Mouse (Mus musculus) colon, adult 2 months (tissue): ENCODE measurements around the gene Ces1a. TPM values are rescaled to one million over a fixed set of nuclear protein-coding genes. Genes with fewer than 3 reads are reported as not detected.

Experiments
- polyA plus RNA-seq: library from polyadenylated mRNA; depleted of rRNA; stranded (reverse); fragments of >200 nt; gene quantifications from 2 replicates; pipeline ENCODE4 v1.2.3, GENCODE M21; 2012; rRNA removed

Ces1a gene
- polyA plus RNA-seq: not detected in 2 replicates

DNA sequence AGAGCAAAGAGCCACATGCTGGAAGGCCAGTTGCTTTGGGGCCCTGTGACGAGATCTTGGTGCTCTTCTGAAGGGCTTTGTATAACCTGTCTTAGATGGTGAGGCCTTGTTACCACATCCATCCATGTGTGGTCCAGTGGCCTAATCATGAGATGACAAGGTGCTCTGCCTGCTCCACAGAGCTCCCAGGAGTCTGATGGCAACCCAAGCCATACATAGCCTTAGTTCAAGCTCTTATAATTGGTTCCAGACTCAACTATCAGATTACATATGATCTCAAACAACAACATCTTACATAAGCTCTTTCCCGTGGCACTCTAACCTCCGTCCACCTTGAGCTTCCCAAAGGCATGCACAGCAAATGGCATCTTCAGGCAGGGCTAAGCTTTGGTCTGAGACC lies at the start of gene Ces1a:
TSS of gene Ces1a (minus strand) at position 101 of the 400 bp plus-strand sequence.

DNA sequence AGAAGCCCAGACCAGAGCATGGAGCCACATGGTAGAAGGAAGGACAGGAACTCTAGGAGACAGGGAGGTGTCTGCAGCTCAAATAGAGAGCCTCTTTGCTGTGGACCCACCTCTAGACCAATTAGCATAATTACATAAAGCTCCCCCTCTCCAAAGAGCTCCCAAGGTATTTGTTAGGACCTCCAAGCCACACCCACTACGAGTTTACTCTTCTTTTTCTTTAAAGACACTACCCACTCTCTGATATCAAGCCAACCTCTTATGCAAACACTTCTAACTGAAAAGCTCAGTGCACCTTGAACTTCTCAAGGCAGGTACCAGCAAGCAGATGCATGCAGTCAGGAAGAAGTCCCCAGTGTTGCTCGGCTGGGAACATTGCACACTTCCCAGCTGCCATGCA lies 31.9 kb upstream of the Ces1a start, which contains the start of gene Ces1b:
TSS of gene Ces1b (minus strand) at position 131 of the 400 bp plus-strand sequence.

Other genes with a start within 250 kb of the Ces1a start
- 104 and 127 TPM in 2 replicates for gene Mmp2, start 220.9 kb downstream of the Ces1a start, polyA plus RNA-seq
- gene Lpcat2, start 192.9 kb downstream of the Ces1a start, polyA plus RNA-seq: 9.4 and 9.6 TPM in 2 replicates
- gene Capns2, start 146.8 kb downstream of the Ces1a start, polyA plus RNA-seq: 0.27 and 0.38 TPM in 2 replicates
- 0.02 TPM in 1 of 2 replicates, not detected in the other for gene Slc6a2, start 88.1 kb downstream of the Ces1a start, polyA plus RNA-seq
- gene Ces1b, start 31.8 kb upstream of the Ces1a start, polyA plus RNA-seq: 0.05 and 0.08 TPM in 2 replicates
- gene Ces1c, start 83.1 kb upstream of the Ces1a start, polyA plus RNA-seq: 0.23 and 0.39 TPM in 2 replicates
- 20.5 and 22.6 TPM in 2 replicates for gene Ces1d, start 149.6 kb upstream of the Ces1a start, polyA plus RNA-seq
- gene Ces1e, start 181.4 kb upstream of the Ces1a start, polyA plus RNA-seq: 4.8 and 5.4 TPM in 2 replicates
- 11.1 and 16.6 TPM in 2 replicates for gene Ces1f, start 231.6 kb upstream of the Ces1a start, polyA plus RNA-seq